Mouse (Mus musculus) ES-E14 (cell line): ENCODE data around the gene 4931422A03Rik.

Experiments
- CHD2 ChIP-seq: IDR thresholded peaks from 2 replicates; pipeline ENCODE4 v1.6.1; 2014; ENCODE audit warnings: mild to moderate bottlenecking, low read depth, low read length, inconsistent platforms
- HCFC1 ChIP-seq: IDR thresholded peaks from 2 replicates; pipeline ENCODE4 v1.6.1; 2012; ENCODE audit warnings: low read length, inconsistent platforms, borderline replicate concordance; ENCODE audit not compliant: insufficient read depth
- MAFK ChIP-seq: IDR thresholded peaks from 2 replicates; pipeline ENCODE4 v1.6.1; 2014; ENCODE audit warnings: mild to moderate bottlenecking, low read depth, low read length, inconsistent platforms; ENCODE audit not compliant: insufficient read depth
- ZC3H11A ChIP-seq: IDR thresholded peaks from 2 replicates; pipeline ENCODE4 v1.6.1; 2012; ENCODE audit warnings: low read depth, mild to moderate bottlenecking, inconsistent platforms, low read length, borderline replicate concordance
- ZNF384 ChIP-seq: IDR thresholded peaks from 2 replicates; pipeline ENCODE4 v1.6.1; 2012; ENCODE audit warnings: low read depth, low read length, inconsistent platforms

DNA sequence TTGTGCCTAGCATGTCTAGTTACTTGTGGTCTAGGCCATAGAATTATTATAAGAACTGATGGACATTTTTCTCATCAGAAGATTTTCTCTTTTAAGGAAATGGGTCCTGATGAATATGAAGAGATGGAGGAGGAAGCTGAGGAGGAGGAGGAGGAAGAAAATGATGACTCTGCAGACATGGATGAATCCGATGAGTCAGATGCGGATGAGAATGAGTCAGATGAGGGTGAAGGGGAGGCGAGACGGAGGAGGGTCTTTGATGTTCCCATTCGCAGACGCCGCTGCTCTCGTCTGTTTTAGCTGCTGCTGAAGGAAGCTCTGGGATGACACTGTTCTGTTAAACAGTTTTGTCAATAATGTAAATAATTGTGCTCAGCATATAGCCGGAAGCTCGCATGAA lies 31.6 kb upstream of the 4931422A03Rik start:
- TF ChIP-seq ZC3H11A (no peak), ZNF384 (no peak), CHD2 (no peak), HCFC1 (no peak), MAFK (peak; percentile 62)
